Mouse (Mus musculus): ENCODE measurements around the gene Cldn15. TPM values are rescaled to one million over a fixed set of nuclear protein-coding genes. Genes with fewer than 3 reads are reported as not detected.

The Cldn15 gene
- total and polyA plus RNA-seq, 3 experiments = 0.25 to 0.29 TPM; not detected in 1

GRCm38 (mm10) chr5:136933930-136934329, 32.5 kb upstream of the Cldn15 start:
- H3K4me1 ChIP-seq (ENCODE audit: control insufficient read depth in 1 of 2, insufficient read depth in 2 of 2) = peaks cover 5 to 22% of the 10 kb centered on the region in 2 experiments
- no peaks in the 10 kb centered on the region for H3K9me3 ChIP-seq (replicated peaks; ENCODE audit: low read length)
- H3K27ac ChIP-seq (ENCODE audit: insufficient read depth, low read depth) = no peak overlapping the region
- in situ Hi-C loops (cut with MboI; ENCODE audit: low pct_ligation_motif_present, low pct_unique_long_range_greater_than_20kb, low sequenced_read_pairs) (no loop called here), dilution Hi-C loops (cut with MboI; ENCODE audit: extremely low pct_ligation_motif_present, extremely low pct_unique_long_range_greater_than_20kb, low sequenced_read_pairs) (no loop called here)
- no peaks in the 10 kb centered on the region for H3K27me3 ChIP-seq (replicated peaks)
- H3K9ac ChIP-seq (ENCODE audit: insufficient read depth, low read depth) = no peak overlapping the region
- no peaks in the 10 kb centered on the region for H3K79me2 ChIP-seq (replicated peaks; ENCODE audit: control insufficient read depth, extremely low read depth, insufficient read depth, poor library complexity, severe bottlenecking)
- no peak overlapping the region for H3K4me2 ChIP-seq (ENCODE audit: insufficient read depth, low read depth, poor library complexity, severe bottlenecking)
- no peak for TF ChIP-seq E2F4 (IDR thresholded peaks at IDR 0.05; ENCODE audit: insufficient replicate concordance, low read depth, low read length)
- TF ChIP-seq MAFK (IDR thresholded peaks at IDR 0.05; ENCODE audit: insufficient replicate concordance, low read length) = no peak
- TF ChIP-seq CHD1 (IDR thresholded peaks at IDR 0.05; ENCODE audit: low read depth, low read length) = no peak
- TF ChIP-seq ELF1 (IDR thresholded peaks at IDR 0.05; ENCODE audit: low read depth, low read length) = no peak
- TF ChIP-seq EP300 (IDR thresholded peaks at IDR 0.05; ENCODE audit: low read length) = no peak
- no peak for TF ChIP-seq CHD2 (IDR thresholded peaks at IDR 0.05; ENCODE audit: low read length)
- no peak for TF ChIP-seq HCFC1 (IDR thresholded peaks at IDR 0.05; ENCODE audit: low read depth, low read length)
- no peak for TF ChIP-seq TBP (conservative IDR thresholded peaks at IDR 0.05; ENCODE audit: low read depth, low read length)
- no peak for TF ChIP-seq ZC3H11A (IDR thresholded peaks at IDR 0.05; ENCODE audit: low read depth, low read length)
- no peak for TF ChIP-seq JUN (IDR thresholded peaks at IDR 0.05; ENCODE audit: insufficient read depth, low read depth, low read length)
- TF ChIP-seq MXI1 (IDR thresholded peaks at IDR 0.05; ENCODE audit: low read depth, low read length) = no peak
- no peak for TF ChIP-seq TCF12 (IDR thresholded peaks at IDR 0.05; ENCODE audit: low read depth, low read length)
- H3K4me3 ChIP-seq (replicated peaks in 1 of 3; ENCODE audit: low read depth in 2 of 3, low read length in 2 of 3, poor library complexity in 1 of 3) = no peak overlapping the region
- DNase-seq (ENCODE audit: extremely low read depth) = no peak
- peaks cover 0 to 2% of the 10 kb centered on the region in 2 experiments for H3K36me3 ChIP-seq (replicated peaks in 1 of 2; ENCODE audit: control insufficient read depth in 1 of 2, insufficient read depth in 1 of 2, low read length in 1 of 2)

- no peak overlapping the region for H3K4me3 ChIP-seq (replicated peaks in 1 of 3; ENCODE audit: low read depth in 2 of 3, low read length in 2 of 3, poor library complexity in 1 of 3)
- H3K9me3 ChIP-seq (replicated peaks; ENCODE audit: low read length) = peaks cover 4% of the 10 kb centered on the region
- no peak overlapping the region for H3K9ac ChIP-seq (ENCODE audit: insufficient read depth, low read depth)
- dilution Hi-C loops (cut with MboI; ENCODE audit: extremely low pct_ligation_motif_present, extremely low pct_unique_long_range_greater_than_20kb, low sequenced_read_pairs) (no loop called here), in situ Hi-C loops (cut with MboI; ENCODE audit: low pct_ligation_motif_present, low pct_unique_long_range_greater_than_20kb, low sequenced_read_pairs) (no loop called here)
- peaks cover 3 to 9% of the 10 kb centered on the region in 2 experiments for H3K4me1 ChIP-seq (ENCODE audit: control insufficient read depth in 1 of 2, insufficient read depth in 2 of 2)
- H3K79me2 ChIP-seq (replicated peaks; ENCODE audit: control insufficient read depth, extremely low read depth, insufficient read depth, poor library complexity, severe bottlenecking) = no peaks in the 10 kb centered on the region
- no peak overlapping the region for H3K4me2 ChIP-seq (ENCODE audit: insufficient read depth, low read depth, poor library complexity, severe bottlenecking)
- no peaks in the 10 kb centered on the region for H3K27me3 ChIP-seq (replicated peaks)
- TF ChIP-seq MYC (IDR thresholded peaks at IDR 0.05; ENCODE audit: low read depth, low read length) = no peak
- peak; percentile 36 for TF ChIP-seq SMC3 (IDR thresholded peaks at IDR 0.05; ENCODE audit: low read depth, low read length)
- TF ChIP-seq CTCF (conservative IDR thresholded peaks at IDR 0.05 in 1 of 2, IDR thresholded peaks at IDR 0.05 in 1 of 2; ENCODE audit: low read depth in 2 of 2, low read length in 2 of 2) = peak; percentile 64 to 66; a peak in 3 of 4 replicates
- no peak for TF ChIP-seq MEF2A (IDR thresholded peaks at IDR 0.05; ENCODE audit: borderline replicate concordance, low read depth, low read length)
- TF ChIP-seq RAD21 (IDR thresholded peaks at IDR 0.05; ENCODE audit: low read depth, low read length) = peak; percentile 37
- no peak overlapping the region for H3K27ac ChIP-seq (ENCODE audit: insufficient read depth, low read depth)
- DNase-seq (ENCODE audit: extremely low read depth) = peak; percentile 30
- peaks cover 0 to 2% of the 10 kb centered on the region in 2 experiments for H3K36me3 ChIP-seq (replicated peaks in 1 of 2; ENCODE audit: control insufficient read depth in 1 of 2, insufficient read depth in 1 of 2, low read length in 1 of 2)
Observed at GRCm38 (mm10) chr5:136935905-136936695, 30.3 kb upstream of the Cldn15 start.
